Mouse (Mus musculus) sigmoid colon, adult 10 weeks (tissue): Measurements from ENCODE around the gene Slc7a7. TPM values are rescaled to one million over a fixed set of nuclear protein-coding genes. Genes with fewer than 3 reads are reported as not detected.

Experiments
- polyA plus RNA-seq: library from polyadenylated mRNA; stranded (reverse); fragments of 350-450 nt; fragmentation: Illumina TruSeq; extraction: RNeasy Lipid Tissue Mini Kit (QIAGEN cat#74804); gene quantifications from one replicate; pipeline ENCODE4 v1.2.3, GENCODE M21; 2014; ENCODE audit warnings: low read depth, low replicate concordance

Gene Slc7a7
- polyA plus RNA-seq, result 5.1 TPM

DNA sequence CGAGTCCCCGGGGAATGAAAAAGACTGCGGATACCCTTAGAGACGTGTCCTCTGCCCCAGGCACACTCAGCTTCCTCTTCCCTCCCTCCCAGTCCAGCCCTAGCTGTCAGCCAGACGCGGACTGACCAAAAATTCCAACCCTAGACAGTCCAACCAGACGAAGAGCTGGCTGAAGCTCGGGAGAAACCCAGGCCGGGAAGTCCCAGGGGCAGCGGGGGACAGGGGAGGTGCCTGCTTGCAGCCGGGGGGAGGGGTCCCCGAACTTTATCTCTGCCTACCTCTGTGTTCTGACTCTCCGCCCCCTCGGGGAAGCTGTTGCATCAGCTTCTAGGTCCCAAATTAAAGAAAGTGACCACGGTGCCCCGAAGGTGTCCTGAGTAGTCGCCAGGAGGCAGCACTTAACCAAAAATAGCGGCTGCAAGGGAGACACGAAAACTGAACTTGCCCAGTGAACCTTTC lies at the start of gene Slc7a7:
Gene Slc7a7, minus strand, starts transcription at position 158 of the 459 bp plus-strand sequence.

GRCm38 (mm10) chr14:54463959-54464292 lies 46.3 kb upstream of the Slc7a7 start, which contains the start of gene Lrp10:
Lrp10 (plus strand) TSS chr14:54464137.

DNA sequence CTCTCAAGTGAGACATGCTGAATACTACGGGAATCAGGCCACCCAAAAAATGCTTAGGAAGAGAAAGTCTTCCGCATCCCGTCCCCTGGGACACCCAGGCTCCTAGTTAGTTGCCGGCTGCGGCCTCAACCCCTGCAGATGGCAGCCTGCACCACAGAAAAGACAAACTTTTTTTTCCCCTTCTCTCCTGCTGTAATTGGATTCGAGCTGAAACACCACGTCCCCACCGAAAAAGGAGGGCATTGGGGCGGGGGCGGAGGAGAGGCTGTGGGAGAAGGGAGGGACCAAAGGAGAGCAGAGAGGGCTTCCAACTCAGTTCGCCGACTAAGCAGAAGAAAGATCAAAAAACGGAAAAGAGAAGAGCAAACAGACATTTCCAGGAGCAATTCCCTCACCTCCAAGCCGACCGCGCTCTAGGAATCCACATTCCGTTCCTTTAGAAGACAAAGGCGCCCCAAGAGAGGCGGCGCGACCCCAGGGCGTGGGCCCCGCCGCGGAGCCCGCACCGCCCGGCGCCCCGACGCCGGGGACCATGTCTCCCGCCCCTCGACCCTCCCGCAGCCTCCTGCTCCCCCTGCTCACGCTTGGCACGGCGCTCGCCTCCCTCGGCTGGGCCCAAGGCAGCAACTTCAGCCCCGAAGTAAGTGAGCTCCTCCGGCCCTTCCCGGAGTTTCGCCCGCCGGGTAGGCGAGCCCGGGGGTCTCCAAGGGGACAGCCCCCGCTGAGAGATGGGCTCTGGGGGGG lies 13.9 kb upstream of the Slc7a7 start, which contains the start of gene Mmp14:
Gene Mmp14, plus strand, starts transcription at position 279 of the 744 bp plus-strand sequence.

DNA sequence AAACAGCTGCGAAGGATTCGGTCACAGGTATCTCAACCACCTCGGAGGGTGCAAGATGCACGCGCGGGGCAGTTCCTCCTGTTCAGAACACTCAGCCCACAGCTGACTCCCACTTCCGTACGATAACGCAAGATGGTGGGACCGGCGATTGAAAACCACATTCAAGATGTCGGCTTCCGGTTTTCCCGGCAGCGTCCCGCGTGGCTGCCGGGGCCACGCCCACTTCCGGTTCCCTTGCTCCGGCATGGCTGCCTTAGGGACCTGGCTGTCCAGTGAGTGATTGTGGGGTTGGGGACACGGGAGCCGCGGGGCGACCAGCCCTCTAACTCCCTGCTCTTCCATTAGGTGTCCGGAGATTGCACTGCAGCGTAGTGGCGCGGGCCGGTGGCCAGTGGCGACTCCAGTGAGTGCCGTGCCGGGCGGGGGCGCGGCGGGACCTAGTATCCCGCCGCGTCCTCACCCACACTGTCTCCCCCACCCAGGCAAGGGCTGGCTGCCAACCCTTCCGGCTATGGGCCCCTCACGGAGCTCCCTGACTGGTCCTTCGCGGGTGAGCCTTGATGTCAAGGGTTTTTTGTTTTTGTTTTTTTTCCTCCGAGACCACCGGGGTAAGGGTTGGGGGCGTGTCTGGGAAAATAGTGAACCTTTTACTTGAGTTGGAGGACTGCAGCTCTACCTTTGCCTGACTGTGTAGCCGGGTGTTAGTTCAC lies 9.3 kb upstream of the Slc7a7 start, which contains the start of gene Mrpl52:
Gene Mrpl52, plus strand, starts transcription at position 221 of the 710 bp plus-strand sequence.

GRCm38 (mm10) chr14:54360577-54361340 lies 56.8 kb downstream of the Slc7a7 start, which contains the start of gene Oxa1l:
Oxa1l (plus strand) TSS chr14:54360834.

Other genes with a start within 250 kb of the Slc7a7 start
- gene Dad1, start 163.7 kb downstream of the Slc7a7 start, polyA plus RNA-seq, result 7.5 TPM
- 13.7 TPM for gene Abhd4, start 163.6 kb downstream of the Slc7a7 start, polyA plus RNA-seq
- gene Olfr49, start 132.8 kb downstream of the Slc7a7 start, polyA plus RNA-seq, result not detected
- gene Oxa1l, start 56.9 kb downstream of the Slc7a7 start, polyA plus RNA-seq, result 15.8 TPM
- 54.2 TPM for gene Mrpl52, start 9.1 kb upstream of the Slc7a7 start, polyA plus RNA-seq
- 30.0 TPM for gene Mmp14, start 13.8 kb upstream of the Slc7a7 start, polyA plus RNA-seq
- 6.7 TPM for gene Lrp10, start 46.4 kb upstream of the Slc7a7 start, polyA plus RNA-seq
- gene Rem2, start 58.3 kb upstream of the Slc7a7 start, polyA plus RNA-seq, result 0.38 TPM
- gene Prmt5, start 99.7 kb upstream of the Slc7a7 start, polyA plus RNA-seq, result 37.2 TPM
- 2.8 TPM for gene Haus4, start 136.8 kb upstream of the Slc7a7 start, polyA plus RNA-seq
- gene Ajuba, start 159.8 kb upstream of the Slc7a7 start, polyA plus RNA-seq, result 1.6 TPM
- gene 4931414P19Rik, start 188.2 kb upstream of the Slc7a7 start, polyA plus RNA-seq, result 2.6 TPM
- 1.9 TPM for gene Psmb5, start 200.2 kb upstream of the Slc7a7 start, polyA plus RNA-seq
- not detected for gene Psmb11, start 203.7 kb upstream of the Slc7a7 start, polyA plus RNA-seq
- not detected for gene Gm17606, start 223.2 kb upstream of the Slc7a7 start, polyA plus RNA-seq
- 0.32 TPM for gene Cdh24, start 223.6 kb upstream of the Slc7a7 start, polyA plus RNA-seq